Comparison of ENCODE assay signal across 8 mouse cellular contexts in genomic region chr17:62784274-62785171, GRCm38 (mm10).
DNase-seq lines count a peak whose midpoint lies in the region; ATAC-seq and TF ChIP-seq lines count a peak whose summit lies in the region.

No protein-coding gene starts in this region.

- TF ChIP-seq CTCF in heart, postnatal 0 days (IDR thresholded peaks at IDR 0.05; ENCODE audit: low read depth): no peak

- no peaks in the 10 kb centered on the region for H3K36me3 ChIP-seq in heart, postnatal 0 days (replicated peaks; ENCODE audit: control insufficient read depth, insufficient read depth, low read length)
- H3K36me3 ChIP-seq in limb, embryonic 11.5 days (ENCODE audit: control insufficient read depth, insufficient read depth, low read length): no peaks in the 10 kb centered on the region
- no peaks in the 10 kb centered on the region for H3K36me3 ChIP-seq in neural tube, embryonic 13.5 days

- DNase-seq in urinary bladder, adult 2 months (ENCODE audit: low spot score): peak; percentile 23
- no peak for DNase-seq in urinary bladder, adult 18-20 months (ENCODE audit: low spot score in 2 of 2)
- DNase-seq in heart, postnatal 0 days (ENCODE audit: low spot score): no peak
- peak; percentile 42 for DNase-seq in limb, embryonic 11.5 days (ENCODE audit: low spot score)
- DNase-seq in urinary bladder, postnatal 36 days (ENCODE audit: low spot score in 2 of 2): no peak
- DNase-seq in thymus, postnatal 4 days: no peak
- no peak for DNase-seq in frontal cortex, postnatal 25 days (ENCODE audit: low spot score in 2 of 2)

- TF ChIP-seq EP300 in heart, postnatal 0 days (IDR thresholded peaks at IDR 0.05; ENCODE audit: low read depth): no peak

- H3K27ac ChIP-seq in heart, postnatal 0 days (ENCODE audit: low read depth): no peak overlapping the region
- H3K27ac ChIP-seq in limb, embryonic 11.5 days (replicated peaks; ENCODE audit: low read depth, low read length): no peak overlapping the region
- H3K27ac ChIP-seq in neural tube, embryonic 13.5 days (replicated peaks): no peak overlapping the region

- peak overlapping the region; percentile 22; the same call in 1 of the 2 replicates for H3K4me3 ChIP-seq in heart, postnatal 0 days (ENCODE audit: low read depth, low read length)
- H3K4me3 ChIP-seq in limb, embryonic 11.5 days (ENCODE audit: low read depth, low read length): 0 out of 2 replicates have a peak overlapping the region, but pooled peaks have one; percentile 10
- H3K4me3 ChIP-seq in neural tube, embryonic 13.5 days: peak overlapping the region; percentile 28

- peak overlapping the region; percentile 57 for H3K4me2 ChIP-seq in heart, postnatal 0 days (ENCODE audit: low read depth, low read length)
- peak overlapping the region; percentile 35 for H3K4me2 ChIP-seq in limb, embryonic 11.5 days (ENCODE audit: low read depth, severe bottlenecking)
- peak overlapping the region; percentile 51 for H3K4me2 ChIP-seq in neural tube, embryonic 13.5 days

- 55% methylated on average over 27 of the region's 27 CpGs for WGBS in heart, postnatal 0 days
- WGBS in limb, embryonic 11.5 days: 28% methylated on average over 27 of the region's 27 CpGs
- WGBS in neural tube, embryonic 13.5 days: 23% methylated on average over 27 of the region's 27 CpGs

- H3K27me3 ChIP-seq in heart, postnatal 0 days (ENCODE audit: control insufficient read depth, insufficient read depth, low read length): no peaks in the 10 kb centered on the region
- H3K27me3 ChIP-seq in limb, embryonic 11.5 days (ENCODE audit: control insufficient read depth, insufficient read depth, low read length): no peaks in the 10 kb centered on the region
- no peaks in the 10 kb centered on the region for H3K27me3 ChIP-seq in neural tube, embryonic 13.5 days

- H3K4me1 ChIP-seq in heart, postnatal 0 days (ENCODE audit: control insufficient read depth, insufficient read depth): peaks cover 20% of the 10 kb centered on the region
- H3K4me1 ChIP-seq in limb, embryonic 11.5 days (ENCODE audit: control insufficient read depth, insufficient read depth, low read length): peaks cover 25% of the 10 kb centered on the region
- peaks cover 33% of the 10 kb centered on the region for H3K4me1 ChIP-seq in neural tube, embryonic 13.5 days (replicated peaks)

- H3K9me3 ChIP-seq in heart, postnatal 0 days (replicated peaks; ENCODE audit: control insufficient read depth, low read length): no peaks in the 10 kb centered on the region
- no peaks in the 10 kb centered on the region for H3K9me3 ChIP-seq in limb, embryonic 11.5 days (ENCODE audit: control insufficient read depth, low read length)
- no peaks in the 10 kb centered on the region for H3K9me3 ChIP-seq in neural tube, embryonic 13.5 days

- ATAC-seq in heart, postnatal 0 days (ENCODE audit: insufficient read depth, low read depth): no peak
- ATAC-seq in limb, embryonic 11.5 days (ENCODE audit: insufficient number of reproducible peaks, low FRiP score, low TSS enrichment, low read depth): peak; percentile 58
- ATAC-seq in neural tube, embryonic 13.5 days (ENCODE audit: low read depth): peak; percentile 52

- peak overlapping the region; percentile 16; the same call in 1 of the 2 replicates for H3K9ac ChIP-seq in heart, postnatal 0 days (replicated peaks; ENCODE audit: low read depth, low read length)
- H3K9ac ChIP-seq in limb, embryonic 11.5 days (ENCODE audit: low read length): no peak overlapping the region
- H3K9ac ChIP-seq in neural tube, embryonic 13.5 days: peak overlapping the region; percentile 48; the same call in 1 of the 2 replicates

Comparison
In these comparisons a context has a peak if more than half of its experiments do, and no peak if none do; other contexts are left out.
1. DNase-seq: peak in urinary bladder, adult 2 months (single experiment) and limb, embryonic 11.5 days (single experiment); none in urinary bladder, adult 18-20 months (0 of 2), heart, postnatal 0 days (single experiment), urinary bladder, postnatal 36 days (0 of 2), thymus, postnatal 4 days (single experiment) and frontal cortex, postnatal 25 days (0 of 2).
2. Peak in every context shown above with its lines, with median percentiles within 50 percentile points of each other: H3K4me2 ChIP-seq and H3K4me3 ChIP-seq.